Mouse (Mus musculus) heart, postnatal 10 days (tissue): ENCODE measurements around the gene Gstcd. TPM values are rescaled to one million over a fixed set of nuclear protein-coding genes. Genes with fewer than 3 reads are reported as not detected.

Experiments used
- DNase-seq, 2 experiments: peaks; one replicate each; pipeline ENCODE4 v3.0.0; 2021
- intact Hi-C: fragments of 180-260 bp; cut with DNase I; formaldehyde crosslinking; loops from one replicate; pipeline ENCODE4 v1.15.1; 2025
- total RNA-seq, 2 experiments: library from RNA; stranded (reverse); gene quantifications; 2 replicates each; pipeline ENCODE4 v1.2.3; 2021

Gstcd gene
- total RNA-seq, 2 experiments from 2014 or later: 5.6 to 6.2 TPM

DNA sequence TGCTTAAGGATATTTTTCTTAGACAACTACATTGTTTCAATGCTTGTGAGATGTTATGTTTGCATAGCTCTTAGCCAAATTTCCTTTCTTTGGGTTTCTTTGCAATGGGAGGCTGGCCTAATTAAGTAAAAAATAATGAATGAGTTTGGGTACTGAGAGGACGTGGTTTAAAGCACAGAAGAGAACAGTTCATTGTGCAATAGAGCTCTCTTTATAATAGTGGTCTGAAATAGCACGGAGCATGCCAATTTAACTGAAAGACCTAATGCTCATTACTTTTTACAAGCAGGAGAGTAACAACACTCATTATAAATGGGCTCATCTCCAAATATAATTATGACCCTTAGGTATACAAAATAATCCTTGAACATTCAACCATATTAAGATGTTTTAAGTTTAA is 39.8 kb downstream of the Gstcd start:
- no peak for DNase-seq
- intact Hi-C loops: no loop called here

DNA sequence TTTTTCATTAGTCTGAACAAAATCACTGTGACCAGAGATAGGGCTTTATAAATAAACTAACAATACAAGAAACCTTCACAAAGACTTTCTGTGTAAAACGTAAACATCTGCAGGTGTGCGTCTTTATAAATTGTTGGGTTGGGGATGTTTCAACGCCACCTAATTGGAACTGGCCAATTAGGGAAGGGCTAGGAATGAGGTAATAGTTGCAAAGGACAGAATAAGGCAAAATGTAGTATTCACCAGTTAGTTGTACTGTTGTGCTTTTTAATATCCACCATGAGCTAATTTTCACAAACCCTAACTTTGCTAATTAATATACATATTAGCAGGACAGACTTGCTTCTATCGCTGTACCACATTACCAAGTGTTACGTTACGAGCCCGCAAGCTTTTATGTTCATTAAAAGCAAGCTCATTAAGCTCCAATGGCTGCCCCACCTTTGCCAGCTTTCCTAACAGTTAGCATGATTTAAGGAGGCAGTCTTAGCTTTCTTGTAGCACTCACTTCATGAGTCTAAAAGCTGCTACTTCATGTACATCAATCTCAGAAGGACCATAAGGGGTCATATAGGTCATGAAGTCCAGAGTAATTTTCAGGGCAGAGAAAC is 58.6 kb downstream of the Gstcd start:
- DNase-seq: no peak
- intact Hi-C loops: no loop called here

DNA sequence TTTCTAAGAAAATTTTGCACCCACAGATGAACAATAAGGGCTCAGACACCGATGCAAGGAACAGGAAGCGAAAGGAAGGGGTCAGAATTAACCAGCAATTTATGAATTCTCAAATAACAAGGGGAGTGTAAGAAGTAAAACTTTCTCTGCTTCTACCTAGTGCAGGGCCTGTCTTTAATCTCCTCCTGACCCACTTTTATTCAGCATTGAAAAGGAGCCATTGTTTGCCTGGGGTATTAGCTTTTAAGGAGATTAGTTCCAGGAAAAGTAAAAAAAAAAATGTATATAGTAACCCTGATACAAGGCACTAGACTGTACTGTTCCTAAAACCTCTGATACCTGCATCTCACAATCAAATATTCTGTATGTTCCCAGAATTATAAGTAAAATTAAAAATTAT is 64.9 kb downstream of the Gstcd start:
- intact Hi-C loops: no loop called here
- DNase-seq: no peak

DNA sequence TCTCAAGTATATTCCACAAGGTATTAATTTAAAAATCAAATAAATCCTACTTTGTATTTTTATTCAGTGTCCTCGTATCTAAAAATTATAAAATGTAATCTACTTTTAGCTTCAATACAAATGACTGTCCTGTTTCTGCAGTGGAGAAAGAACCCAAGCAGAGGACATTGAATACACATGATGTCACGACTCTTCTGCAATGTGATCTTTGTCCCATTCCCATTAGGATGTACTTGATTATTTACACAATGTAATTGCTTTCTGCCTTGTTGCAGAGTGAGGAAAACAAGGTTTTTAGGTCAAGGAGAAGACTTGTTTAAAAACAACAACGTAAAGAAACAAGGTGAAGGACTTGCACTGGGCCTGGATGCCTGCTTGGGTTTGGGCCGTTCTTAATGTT is 84.6 kb downstream of the Gstcd start:
- intact Hi-C loops: no loop called here
- no peak for DNase-seq

DNA sequence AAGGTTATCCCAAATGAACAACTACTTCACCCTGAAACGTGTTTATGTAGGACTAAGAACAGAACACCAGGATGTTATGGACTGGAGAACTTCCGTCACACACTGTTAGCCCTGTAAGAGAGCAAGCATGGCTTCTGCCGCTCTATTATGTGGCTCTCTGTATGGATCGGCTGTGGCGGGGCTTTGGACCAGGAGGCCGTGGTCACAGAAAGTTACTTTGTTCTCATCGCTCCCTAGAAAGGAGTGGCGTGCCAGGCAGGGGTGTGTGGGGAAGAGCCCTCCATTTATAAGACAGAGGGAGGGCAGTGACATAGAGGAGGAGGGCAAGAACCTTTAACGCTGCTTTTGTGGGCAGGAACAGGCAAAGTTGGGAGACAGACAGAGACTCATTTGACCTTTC is 95.5 kb downstream of the Gstcd start:
- intact Hi-C loops: no loop called here
- DNase-seq: no peak

DNA sequence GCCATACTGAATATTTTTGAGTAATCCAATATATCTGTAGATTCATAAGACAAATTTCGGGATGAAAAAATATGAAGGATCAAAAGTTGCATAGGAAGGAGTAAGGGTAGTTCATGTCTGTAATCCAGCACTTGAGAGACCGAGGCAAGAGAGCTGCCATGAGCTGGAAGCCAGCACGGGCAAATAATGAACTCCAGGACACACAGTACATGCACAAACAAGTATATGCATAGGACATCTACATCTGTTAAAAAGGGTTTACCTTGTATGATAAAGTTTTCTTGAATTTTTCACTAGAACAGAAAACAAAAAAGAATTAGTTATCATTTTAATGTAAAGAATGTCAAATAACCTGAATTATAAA is 95.9 kb downstream of the Gstcd start:
- DNase-seq: no peak
- intact Hi-C loops: no loop called here

DNA sequence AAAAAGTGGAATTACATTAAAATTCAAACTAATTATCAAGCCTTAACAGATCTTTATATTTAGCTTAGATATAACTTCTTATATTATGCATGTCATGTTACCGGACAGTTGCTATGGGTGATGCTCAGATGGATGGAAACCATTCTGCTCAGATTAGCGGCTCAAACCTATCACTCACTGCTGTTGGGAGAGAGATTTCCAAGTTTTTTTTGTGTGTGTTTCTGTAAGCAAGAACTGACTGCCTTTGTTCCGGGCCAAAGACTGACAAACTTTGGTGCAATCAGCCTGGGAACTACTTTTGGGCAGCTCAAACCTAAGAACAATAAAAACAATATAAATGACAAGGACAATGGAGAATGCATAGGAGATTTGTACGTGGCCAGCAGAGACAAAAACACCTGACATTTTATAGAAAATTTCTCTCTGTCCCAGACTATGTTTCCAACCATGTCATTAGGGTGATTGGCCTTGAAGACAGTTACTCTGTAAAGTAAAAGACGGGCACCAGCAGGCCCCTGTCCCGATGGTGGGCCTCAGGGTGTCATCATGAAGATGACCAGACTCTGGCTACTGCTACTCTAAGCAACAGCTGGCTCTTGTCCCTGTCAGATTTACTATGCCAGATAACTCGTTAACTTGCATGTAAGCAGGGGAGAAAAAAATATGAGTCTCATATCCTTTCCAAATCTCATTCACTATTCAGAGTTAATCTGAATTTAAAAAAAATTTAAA is 96.5 kb downstream of the Gstcd start:
- no peak for DNase-seq
- intact Hi-C loops: no loop called here

DNA sequence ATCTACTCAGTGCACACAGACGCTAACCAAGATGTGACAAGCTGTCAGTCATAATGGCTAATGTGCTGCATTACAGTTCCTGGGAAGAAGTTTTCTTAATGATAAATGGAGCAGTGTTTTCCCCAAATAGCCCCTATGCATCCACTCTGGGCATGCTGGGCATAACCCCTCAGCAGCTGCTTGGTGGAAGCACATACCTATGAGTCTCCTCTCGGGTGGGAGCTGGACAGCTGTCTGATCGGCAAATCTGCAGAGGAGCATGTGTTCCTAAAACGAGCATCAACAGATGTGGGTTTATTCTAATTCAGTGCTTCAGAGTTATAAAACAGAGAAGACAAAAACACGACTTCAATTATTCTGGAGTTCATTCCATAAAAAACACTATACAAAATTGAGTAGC is 105.6 kb downstream of the Gstcd start:
- intact Hi-C loops: no loop called here
- DNase-seq: no peak

DNA sequence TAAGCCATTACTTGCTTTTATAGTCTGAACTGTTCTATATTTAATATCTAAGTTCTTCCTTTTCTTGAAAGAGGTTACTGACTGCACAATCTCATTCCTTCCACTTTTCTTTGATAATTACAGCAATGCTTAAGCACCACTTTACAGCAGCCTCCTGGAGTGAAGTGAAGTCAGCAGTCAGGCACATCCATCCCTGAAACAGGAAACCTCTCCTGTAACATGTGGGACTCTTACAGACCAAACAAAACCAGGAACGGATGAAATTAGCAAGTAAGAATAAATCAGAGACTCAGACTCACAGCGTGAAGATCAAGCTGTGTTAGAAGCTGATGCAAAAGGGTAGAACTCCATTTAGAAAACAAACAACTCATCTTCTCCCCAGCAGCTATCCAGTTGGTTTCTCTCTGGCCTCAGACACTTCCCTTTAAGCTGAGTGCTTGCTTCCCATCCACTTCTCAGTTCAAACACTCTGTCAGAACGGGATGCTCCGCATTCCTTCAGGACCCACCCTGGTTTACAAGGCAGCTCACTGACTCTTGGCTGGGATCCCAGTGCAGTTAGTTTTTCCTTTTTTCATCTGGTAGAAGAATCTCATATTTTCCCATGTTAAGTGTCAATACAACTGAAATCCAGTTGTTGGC is 107.9 kb downstream of the Gstcd start:
- DNase-seq: peak; percentile 5 to 7
- intact Hi-C loops: no loop called here

DNA sequence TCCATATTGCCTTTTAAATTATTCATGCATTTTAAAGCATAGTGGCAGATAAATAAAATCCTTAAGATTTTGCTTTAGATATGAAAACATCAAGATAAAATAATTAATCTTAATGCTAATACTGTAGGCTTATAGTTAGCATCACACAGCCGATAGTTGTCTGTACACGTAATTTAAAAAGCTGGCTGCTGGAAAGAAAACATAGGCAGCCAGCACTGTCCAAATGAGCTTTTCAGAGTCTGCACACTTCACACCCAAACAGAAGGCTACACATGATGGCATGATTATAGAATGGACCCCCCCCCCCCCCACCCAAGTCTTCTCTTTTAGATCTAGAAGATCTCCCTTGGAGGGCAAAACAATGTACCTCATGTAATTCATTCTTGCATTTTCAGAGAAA is 109.9 kb downstream of the Gstcd start:
- no peak for DNase-seq
- intact Hi-C loops: no loop called here

DNA sequence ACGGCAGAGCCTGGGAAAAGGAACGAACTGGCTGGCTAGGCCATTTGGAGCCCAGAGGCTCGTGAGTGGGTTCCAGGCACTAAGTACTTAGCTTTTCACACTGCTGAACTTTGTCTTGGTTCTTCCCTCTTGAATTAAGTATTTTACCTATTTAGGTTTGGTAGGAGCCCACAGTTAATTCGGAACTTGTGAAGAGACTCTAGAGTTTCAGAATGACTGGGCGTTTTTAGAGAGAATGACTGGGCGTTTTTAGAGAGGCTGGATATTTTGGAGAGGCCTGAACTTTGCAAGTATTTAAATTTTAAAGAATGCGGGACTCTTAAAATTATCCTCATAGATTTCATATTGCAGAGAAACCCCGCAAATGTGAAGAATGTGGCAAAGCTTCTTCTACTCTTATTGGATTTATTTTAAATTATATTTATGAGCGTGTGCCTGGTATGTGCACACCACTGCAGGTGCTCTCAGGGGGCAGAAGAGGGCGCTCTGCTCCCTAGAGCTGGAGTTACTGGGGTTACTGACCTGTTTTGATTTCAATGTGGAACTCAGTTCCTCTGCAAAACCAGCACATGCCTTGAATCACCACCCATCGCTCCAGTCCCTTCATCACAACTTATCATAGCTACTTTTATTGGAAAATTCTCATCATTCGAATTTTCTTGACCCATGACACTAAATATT is 111.9 kb downstream of the Gstcd start:
- intact Hi-C loops: no loop called here
- no peak for DNase-seq

DNA sequence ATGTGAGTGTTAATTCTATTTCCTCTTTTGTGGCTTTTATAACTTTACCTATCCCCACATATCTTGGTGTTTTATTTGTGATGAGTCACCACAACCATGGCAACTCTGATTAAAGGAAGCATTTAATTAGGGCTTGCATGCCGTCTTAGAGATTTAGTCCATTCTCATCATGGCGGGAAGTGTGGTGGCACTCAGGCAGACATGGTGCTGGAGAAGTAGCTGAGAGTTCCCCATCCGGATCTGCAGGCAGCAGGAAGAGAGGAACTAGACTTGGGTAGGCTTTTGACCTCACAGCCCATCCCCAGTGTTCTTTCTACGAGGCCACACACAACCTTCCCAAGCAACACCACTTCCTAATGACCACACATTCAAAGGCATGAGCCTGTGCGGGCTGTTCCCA is 125.6 kb downstream of the Gstcd start:
- intact Hi-C loops: no loop called here
- DNase-seq: no peak

DNA sequence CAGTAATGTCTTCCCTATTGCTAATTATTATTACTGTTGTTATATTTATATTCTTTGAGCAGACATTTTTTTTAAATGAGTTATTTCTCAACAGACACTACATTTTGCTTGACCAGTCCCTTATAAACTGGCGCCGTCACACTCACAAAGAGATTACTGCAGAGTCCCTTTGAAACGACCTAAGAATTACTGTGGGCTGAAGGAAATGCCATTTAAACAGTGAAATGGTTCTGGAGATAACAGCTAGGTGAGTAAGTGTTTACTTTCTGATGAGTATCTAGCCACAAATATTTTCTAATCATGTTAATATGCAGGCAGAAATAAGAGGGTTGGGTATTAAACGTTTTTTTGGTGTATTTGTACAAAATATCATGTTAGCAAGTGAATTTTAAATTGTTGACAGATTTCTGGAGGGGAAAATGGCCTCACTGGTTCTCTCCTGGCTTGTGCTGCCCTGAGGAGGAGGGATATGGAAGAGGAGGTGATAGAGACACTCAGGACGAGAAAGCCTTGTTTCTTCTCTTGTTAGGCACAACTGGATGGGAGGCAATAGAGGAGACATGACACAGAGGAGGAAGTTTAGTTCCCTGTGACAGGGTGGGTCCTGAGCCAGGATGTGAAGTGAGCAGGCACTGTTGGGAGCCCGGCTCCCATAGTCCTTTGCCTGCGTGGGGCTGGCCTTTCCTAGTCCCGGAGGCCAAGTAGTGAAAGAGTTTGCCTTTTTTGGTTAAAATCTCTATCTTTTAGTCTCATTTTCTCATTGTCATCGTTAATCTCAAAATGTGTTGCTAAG is 126.9 kb downstream of the Gstcd start:
- intact Hi-C loops: no loop called here
- no peak for DNase-seq

DNA sequence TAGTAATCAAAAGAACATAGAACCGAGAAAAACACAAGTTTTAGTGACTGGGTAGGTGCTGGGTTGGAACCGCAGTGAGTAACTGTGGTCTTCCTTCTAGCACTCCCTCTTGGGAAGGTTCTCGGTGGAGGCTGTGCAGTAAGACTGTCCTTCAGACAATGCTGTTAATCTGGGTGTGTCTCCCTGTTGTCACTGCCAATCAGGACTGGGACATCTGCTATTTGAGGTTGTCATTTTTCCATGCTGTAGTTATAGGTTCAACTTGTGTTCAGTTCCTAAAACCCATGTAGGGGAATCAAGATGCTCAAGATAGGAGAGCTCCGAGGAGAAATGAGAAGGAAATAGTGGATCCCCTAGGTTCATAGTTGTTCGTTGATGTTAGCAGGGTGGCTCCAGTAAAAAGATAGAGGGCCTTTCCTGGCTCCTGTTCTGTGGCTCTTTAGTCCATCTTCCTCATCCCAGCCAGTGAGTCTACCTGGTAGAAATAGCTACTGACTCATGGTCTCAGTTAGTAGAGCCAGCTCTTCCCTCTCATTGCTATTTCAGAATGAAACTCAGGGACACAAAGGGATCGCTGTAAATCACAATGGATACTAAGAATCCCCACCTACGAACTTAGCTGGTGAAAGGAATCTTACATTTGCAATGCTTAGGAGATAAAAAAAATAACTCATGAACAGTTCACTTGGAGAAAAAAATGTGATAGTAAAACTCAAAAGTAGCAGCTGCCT is 129.0 kb downstream of the Gstcd start:
- DNase-seq: no peak
- intact Hi-C loops: no loop called here

DNA sequence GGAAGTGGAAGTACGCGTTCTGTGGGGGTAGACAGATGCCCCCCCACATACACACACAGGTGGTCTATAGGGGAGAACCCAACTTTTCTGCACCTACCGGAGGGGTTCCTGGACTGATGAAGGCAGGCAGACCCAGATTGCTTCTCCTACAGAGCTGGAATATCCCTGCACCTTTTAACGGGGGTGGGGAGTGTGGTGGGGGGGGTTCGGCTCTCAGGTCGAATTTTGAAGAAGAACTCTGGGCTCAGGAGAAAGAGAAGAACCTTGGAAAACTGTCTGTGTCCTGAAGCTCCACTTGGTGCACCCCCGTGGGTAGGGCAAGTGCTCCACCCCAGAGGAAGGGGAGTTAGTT is 141.3 kb downstream of the Gstcd start:
- no peak for DNase-seq
- intact Hi-C loops: no loop called here

DNA sequence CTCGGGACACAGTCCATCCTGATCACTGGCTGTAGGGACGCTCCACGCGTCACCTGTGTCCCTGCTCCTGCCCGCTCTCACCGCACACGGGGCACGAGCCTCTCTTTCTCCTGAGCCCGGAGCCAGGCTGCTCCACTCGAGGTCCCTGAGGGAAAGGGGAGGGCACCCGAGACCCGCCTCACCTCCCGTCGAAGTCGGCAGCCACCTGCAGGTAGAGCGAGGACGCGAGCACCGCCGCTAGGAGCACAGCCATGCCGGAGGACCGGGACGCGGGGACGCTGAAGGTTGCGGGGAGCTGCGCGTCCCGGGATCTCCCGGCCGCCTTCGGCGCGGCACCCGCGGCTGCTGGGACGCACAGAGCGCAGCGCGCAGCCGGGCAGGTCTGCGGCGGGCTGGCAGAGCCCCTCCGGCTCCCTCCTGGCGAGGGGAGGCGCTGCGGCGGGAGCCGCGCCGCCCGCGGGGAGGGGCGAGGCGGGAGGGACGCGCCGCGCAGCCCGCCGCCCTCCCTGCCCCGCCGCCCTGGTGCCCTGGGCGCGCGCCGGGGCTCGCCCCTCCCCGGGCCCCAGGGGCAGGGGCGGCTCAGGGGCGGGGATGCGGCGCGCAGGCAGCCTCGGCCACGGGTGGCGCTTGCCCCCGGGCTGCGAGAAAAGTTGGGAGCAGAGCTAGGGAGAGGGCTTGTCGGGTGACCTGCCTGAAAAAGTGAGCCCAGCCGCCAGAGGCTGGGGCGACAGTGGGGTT is 141.9 kb downstream of the Gstcd start, which contains the start of gene Npnt:
Gene Npnt (minus strand): TSS at position 501 of the 738 bp plus-strand sequence.
- intact Hi-C loops: no loop called here
- peak; percentile 22 to 27 for DNase-seq

DNA sequence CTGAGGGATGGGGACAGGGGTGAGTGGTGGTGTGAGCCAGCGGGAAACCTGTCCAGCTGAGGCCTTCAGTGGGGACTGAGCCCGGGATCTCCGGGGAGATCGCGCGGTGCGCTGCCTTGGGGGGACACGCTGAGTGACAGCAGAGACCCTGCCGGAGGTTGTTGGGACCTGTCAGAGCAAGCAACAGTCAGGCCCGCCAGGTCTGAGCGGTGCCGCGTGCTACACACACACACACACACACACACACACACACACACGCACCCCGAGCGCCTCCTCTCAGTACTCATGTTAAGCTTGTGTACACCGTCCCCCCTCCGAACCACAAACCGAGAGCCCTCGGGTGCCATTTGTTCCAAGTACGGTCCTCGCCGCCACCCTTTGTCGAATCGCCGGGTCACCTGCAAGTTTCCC is 142.4 kb downstream of the Gstcd start:
- peak; percentile 6 to 11 for DNase-seq
- intact Hi-C loops: no loop called here

DNA sequence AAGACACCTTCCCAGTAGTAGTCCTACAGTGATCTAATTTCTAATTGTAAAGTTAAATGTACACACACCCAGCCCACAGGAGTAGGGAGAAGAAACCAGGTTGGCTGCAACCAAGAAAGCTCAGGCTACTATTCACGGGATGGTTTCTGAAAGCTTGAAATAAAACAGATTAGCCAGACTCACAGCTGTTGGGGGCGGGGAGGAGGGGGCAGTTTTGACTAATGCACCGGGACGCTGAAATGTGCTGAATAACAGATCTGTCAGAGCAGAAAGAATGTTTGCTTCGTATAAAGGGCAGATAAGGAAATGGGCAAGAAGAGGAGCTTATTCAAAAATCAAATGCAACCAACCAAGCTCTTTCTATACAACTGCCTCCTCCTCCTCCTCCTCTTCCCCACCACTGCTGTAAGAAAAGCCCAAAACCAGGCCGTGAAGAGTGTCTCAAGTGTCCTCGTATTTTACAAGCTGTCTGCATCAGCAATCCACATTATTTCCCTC is 143.5 kb downstream of the Gstcd start:
- DNase-seq: peak in 1 of 2 experiments; percentile 5
- intact Hi-C loops: no loop called here

DNA sequence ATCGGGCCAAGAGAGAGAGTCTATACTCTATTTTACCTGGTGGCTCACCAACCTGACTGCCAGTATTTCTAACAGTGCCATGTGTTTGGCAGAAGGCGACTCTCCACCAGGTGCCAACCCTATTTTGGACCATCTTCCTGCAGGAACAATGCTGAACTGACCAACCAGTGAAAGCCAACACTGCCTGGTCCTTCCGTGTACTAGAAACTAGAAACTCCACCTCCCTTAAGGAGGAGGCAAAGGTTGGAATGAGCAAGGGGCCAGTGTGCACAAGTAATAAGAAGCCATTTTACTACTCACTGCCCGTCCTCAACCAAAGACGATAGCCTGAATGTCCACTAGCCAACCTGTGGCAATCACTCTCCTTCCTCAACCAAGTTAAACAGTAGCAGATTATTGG is 145.7 kb downstream of the Gstcd start:
- intact Hi-C loops: no loop called here
- DNase-seq: no peak
